Mouse (Mus musculus) ES-Bruce4 (cell line): Measurements from ENCODE around the gene Maml3.

Experiments
- CTCF ChIP-seq: IDR thresholded peaks from one replicate; pipeline ENCODE4 v1.8.1; 2011; ENCODE audit warnings: low read depth, low read length
- EP300 ChIP-seq: IDR thresholded peaks from 2 replicates; pipeline ENCODE4 v1.6.1; 2011; ENCODE audit warnings: low read depth, low read length; ENCODE audit not compliant: insufficient read depth

- TF ChIP-seq CTCF (no peak), EP300 (no peak)
These were observed 189.5 kb downstream of the Maml3 start for GRCm38 (mm10) chr3:51915415-51915814.
